Mouse (Mus musculus) small intestine, adult 2 months (tissue): ENCODE results near the gene Bckdk.

Source experiments
- CTCF ChIP-seq: fragments of 200-500 bp; IDR thresholded peaks from 2 replicates; pipeline ENCODE4 v1.5.1; 2012; ENCODE audit warnings: low read depth, mild to moderate bottlenecking, control low read depth, inconsistent platforms, low read length, moderate library complexity, mixed read lengths; ENCODE audit not compliant: insufficient replicate concordance, insufficient read length; ENCODE audit errors: extremely low read depth
- POLR2A ChIP-seq: fragments of 200-500 bp; IDR thresholded peaks from 2 replicates; pipeline ENCODE4 v1.6.1; 2012; ENCODE audit warnings: low read depth, mild to moderate bottlenecking, control low read depth, inconsistent platforms, low read length, moderate library complexity

- TF ChIP-seq CTCF (no peak), POLR2A (no peak)
Observed at GRCm38 (mm10) chr7:127926066-127926465, 22.2 kb downstream of the Bckdk start.
